Mouse (Mus musculus) forebrain, postnatal 0 days (tissue): ENCODE measurements at regions not wholly inside any gene's neighbourhood (a gene's known extent, or its start where the extent isn't known, plus 50 kb on each side); places are given as distances from the start of the nearest gene placed in this dataset.
A peak's percentile ranks its signal among the peaks of the same experiment; 100 is the strongest.

ENCODE experiments used
- ATAC-seq: fragments of 200-750 bp; cut with Nextera tagmentation; 2 replicates; pipeline ENCODE4 v1.8.0; 2017; ENCODE audit warnings: mild to moderate bottlenecking, moderate library complexity
- DNase-seq: peaks from one replicate; pipeline ENCODE4 v3.0.0-alpha.2; 2015
- H3K27ac ChIP-seq: fragments of 300-500 bp; sonication (generic); 2 replicates; pipeline ENCODE4 v1.5.1; 2014; ENCODE audit warnings: low read depth, mild to moderate bottlenecking, antibody characterized with exemption, low read length, moderate library complexity, mixed read lengths
- H3K27me3 ChIP-seq: fragments of 300-500 bp; sonication (generic); 2 replicates; pipeline ENCODE4 v1.6.1; 2014; ENCODE audit warnings: mild to moderate bottlenecking, low read length, mixed read lengths; ENCODE audit not compliant: insufficient read depth
- H3K36me3 ChIP-seq: fragments of 300-500 bp; sonication (generic); 2 replicates; pipeline ENCODE4 v1.6.1; 2014; ENCODE audit warnings: mild to moderate bottlenecking, moderate library complexity; ENCODE audit not compliant: insufficient read depth
- H3K4me1 ChIP-seq: fragments of 300-500 bp; sonication (generic); 2 replicates; pipeline ENCODE4 v1.6.1; 2014; ENCODE audit warnings: antibody characterized with exemption; ENCODE audit not compliant: insufficient read depth
- H3K4me2 ChIP-seq: fragments of 300-500 bp; sonication (generic); 2 replicates; pipeline ENCODE4 v1.6.1; 2014; ENCODE audit warnings: low read depth, mild to moderate bottlenecking, moderate library complexity
- H3K4me3 ChIP-seq: fragments of 300-500 bp; sonication (generic); 2 replicates; pipeline ENCODE4 v1.5.1; 2014; ENCODE audit warnings: low read depth, low read length, mixed read lengths
- H3K9ac ChIP-seq: fragments of 300-500 bp; sonication (generic); 2 replicates; pipeline ENCODE4 v1.6.1; 2014; ENCODE audit warnings: mild to moderate bottlenecking
- H3K9me3 ChIP-seq: fragments of 300-500 bp; sonication (generic); 2 replicates; pipeline ENCODE4 v1.6.1; 2016; ENCODE audit warnings: low read length
- CTCF ChIP-seq: sonication (generic); IDR thresholded peaks from 2 replicates; pipeline ENCODE4 v1.5.1; 2016; ENCODE audit warnings: antibody characterized with exemption, control low read depth, low read depth
- WGBS: fragments of 180-500 bp; shearing (Covaris S2); extraction: QIAGEN DNeasy Blood & Tissue Kit; methylation state at CpG from one replicate; pipeline ENCODE4 v1.1.7; 2014; 5-methylcytosine and 5-hydroxymethylcytosine counted together

DNA sequence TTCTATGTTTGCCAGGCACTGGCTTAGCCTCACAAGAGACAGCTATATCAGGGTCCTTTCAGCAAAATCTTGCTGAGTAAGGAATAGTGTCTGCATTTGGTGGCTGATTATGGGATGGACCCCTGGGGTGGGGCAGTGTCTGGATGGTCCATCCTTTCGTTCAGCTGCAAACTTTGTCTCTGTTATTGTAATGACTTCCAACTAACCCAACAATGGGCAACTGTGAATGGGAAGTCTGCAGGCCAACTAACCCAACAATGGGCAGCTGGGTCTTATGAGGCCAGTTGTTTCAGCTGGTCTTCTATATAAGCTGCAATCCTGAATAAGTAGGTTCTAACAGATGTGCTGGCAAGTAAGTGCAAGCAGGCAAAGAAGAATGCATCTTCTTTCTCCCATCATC is 304.0 kb upstream of the Eci2 start:
- Histone ChIP-seq H3K4me3 (no peak overlapping the region), H3K27ac (no peak overlapping the region), H3K27me3 (no peaks in the 10 kb centered on the region), H3K4me2 (no peak overlapping the region), H3K4me1 (no peaks in the 10 kb centered on the region), H3K9me3 (no peaks in the 10 kb centered on the region), H3K9ac (no peak overlapping the region), H3K36me3 (no peaks in the 10 kb centered on the region)
- no peak for DNase-seq
- 49% methylated on average over 1 of the region's 1 CpGs for WGBS
- TF ChIP-seq CTCF, result no peak
- no peak for ATAC-seq

- H3K27ac ChIP-seq, result no peak overlapping the region
- H3K36me3 ChIP-seq, result no peaks in the 10 kb centered on the region
- no peak overlapping the region for H3K4me3 ChIP-seq
- H3K4me1 ChIP-seq, result peaks cover 3% of the 10 kb centered on the region; the same call in 1 of the 2 replicates
- WGBS, result 18% methylated on average over 2 of the region's 2 CpGs
- no peaks in the 10 kb centered on the region for H3K27me3 ChIP-seq
- no peak overlapping the region for H3K4me2 ChIP-seq
- H3K9ac ChIP-seq, result no peak overlapping the region
- ATAC-seq (peak; percentile 89), DNase-seq (peak; percentile 38)
- no peaks in the 10 kb centered on the region for H3K9me3 ChIP-seq
- TF ChIP-seq CTCF, result no peak
Observed at GRCm38 (mm10) chr13:35345507-35346129, 314.0 kb upstream of the Cdyl start.

DNA sequence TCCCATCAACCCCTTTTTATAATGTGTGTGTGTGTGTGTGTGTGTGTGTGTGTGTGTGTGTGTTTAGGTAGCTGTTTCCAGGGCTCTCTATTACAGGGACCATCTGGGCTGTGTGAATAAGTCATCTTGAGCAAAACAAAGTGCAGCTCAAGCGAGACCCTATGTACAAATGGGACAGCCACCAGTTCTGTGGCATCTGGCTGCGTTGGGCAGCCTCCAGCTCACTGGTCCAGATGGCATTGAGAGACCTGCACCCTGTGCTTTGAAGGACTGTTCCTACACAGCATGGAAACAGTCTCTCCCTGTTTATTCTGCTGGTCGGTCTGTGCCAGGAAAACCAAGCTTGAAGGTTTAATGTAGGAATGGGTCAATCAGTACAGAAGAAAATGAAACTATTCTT is 311.4 kb upstream of the Cdyl start:
- no peak overlapping the region for H3K27ac ChIP-seq
- 50% methylated on average over 3 of the region's 3 CpGs for WGBS
- H3K9ac ChIP-seq, result no peak overlapping the region

DNA sequence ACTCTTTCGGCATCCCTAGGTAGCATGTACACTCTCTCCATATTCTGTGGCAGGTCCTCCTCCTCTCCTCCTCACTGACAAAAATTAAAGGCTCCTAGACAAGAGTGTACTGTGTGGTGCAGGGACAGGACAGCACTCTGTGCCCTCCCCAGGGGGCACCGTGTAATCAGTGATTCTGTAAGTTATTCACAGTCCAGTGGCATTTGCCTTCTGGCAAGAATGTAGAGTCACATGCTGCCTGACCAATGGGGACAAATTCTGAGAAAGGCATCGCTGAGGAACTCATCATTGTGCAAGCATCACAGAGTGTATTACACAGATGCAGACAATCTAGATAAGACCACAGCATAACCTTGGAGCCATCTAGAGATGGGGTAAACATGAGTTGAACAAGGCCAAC is 300.3 kb upstream of the Cdyl start:
- H3K4me3 ChIP-seq, result no peak overlapping the region
- H3K27ac ChIP-seq, result no peak overlapping the region
- H3K27me3 ChIP-seq, result no peaks in the 10 kb centered on the region
- no peaks in the 10 kb centered on the region for H3K9me3 ChIP-seq
- H3K36me3 ChIP-seq, result no peaks in the 10 kb centered on the region
- H3K4me2 ChIP-seq, result no peak overlapping the region
- DNase-seq, result no peak
- no peak overlapping the region for H3K9ac ChIP-seq
- TF ChIP-seq CTCF, result no peak
- no peaks in the 10 kb centered on the region for H3K4me1 ChIP-seq
- 86% methylated on average over 3 of the region's 3 CpGs for WGBS
- ATAC-seq, result no peak

More for the DNA sequence above, 311.4 kb upstream of the Cdyl start:
- no peak overlapping the region for H3K4me2 ChIP-seq
- DNase-seq, result peak; percentile 38
- peaks cover 3% of the 10 kb centered on the region; the same call in 1 of the 2 replicates for H3K4me1 ChIP-seq
- no peaks in the 10 kb centered on the region for H3K27me3 ChIP-seq
- H3K36me3 ChIP-seq, result no peaks in the 10 kb centered on the region
- TF ChIP-seq CTCF, result no peak
- no peak overlapping the region for H3K4me3 ChIP-seq
- H3K9me3 ChIP-seq, result no peaks in the 10 kb centered on the region
- ATAC-seq, result peak; percentile 74

DNA sequence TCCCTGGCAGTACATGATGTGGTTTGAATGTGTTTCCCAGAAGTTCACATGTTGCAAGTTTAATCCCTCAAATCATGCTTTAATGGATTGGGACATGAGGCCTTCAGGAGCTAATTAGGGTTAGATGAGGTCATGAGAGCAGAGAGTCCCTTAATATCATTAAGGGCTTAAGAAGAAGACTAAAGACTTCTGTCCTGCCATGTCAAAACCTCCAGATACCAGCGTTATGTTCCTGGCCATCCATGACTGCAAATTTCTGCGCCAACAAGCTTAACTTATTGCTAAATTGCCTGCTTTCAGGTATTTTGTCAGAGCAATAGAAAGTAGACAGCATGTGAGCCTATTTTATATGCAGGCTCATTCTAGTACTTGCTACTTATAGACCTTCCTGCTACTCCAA is 282.1 kb upstream of the Cdyl start:
- 78% methylated on average over 2 of the region's 2 CpGs for WGBS
- Histone ChIP-seq H3K4me1 (no peaks in the 10 kb centered on the region), H3K9ac (no peak overlapping the region), H3K9me3 (no peaks in the 10 kb centered on the region), H3K36me3 (no peaks in the 10 kb centered on the region), H3K27ac (no peak overlapping the region), H3K4me3 (no peak overlapping the region), H3K27me3 (no peaks in the 10 kb centered on the region), H3K4me2 (no peak overlapping the region)
- no peak for DNase-seq
- ATAC-seq, result no peak
- TF ChIP-seq CTCF, result no peak

DNA sequence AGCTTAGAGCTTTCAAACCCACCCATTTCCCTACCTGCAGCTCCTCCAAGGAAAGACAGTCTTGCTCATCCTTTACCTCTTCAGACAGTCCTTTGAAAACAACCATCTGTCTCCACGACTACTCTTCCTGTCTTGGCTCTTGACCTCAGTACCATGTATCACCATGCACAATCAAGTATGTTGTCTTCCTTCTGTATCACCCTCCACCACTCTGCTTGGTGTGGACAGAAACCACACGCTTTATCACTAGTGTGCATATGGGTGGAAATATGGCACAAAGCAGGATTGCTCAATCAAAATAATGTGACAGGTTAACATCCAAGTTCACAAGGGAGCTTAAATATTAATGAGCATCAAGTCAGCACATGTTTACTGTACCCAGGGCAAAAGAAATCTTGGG is 280.1 kb upstream of the Cdyl start:
- Histone ChIP-seq H3K4me3 (no peak overlapping the region), H3K4me1 (no peaks in the 10 kb centered on the region), H3K36me3 (no peaks in the 10 kb centered on the region), H3K27me3 (no peaks in the 10 kb centered on the region), H3K4me2 (no peak overlapping the region), H3K27ac (no peak overlapping the region), H3K9me3 (no peaks in the 10 kb centered on the region), H3K9ac (no peak overlapping the region)
- WGBS, result 91% methylated on average over 2 of the region's 2 CpGs
- TF ChIP-seq CTCF, result no peak
- DNase-seq (no peak), ATAC-seq (no peak)

DNA sequence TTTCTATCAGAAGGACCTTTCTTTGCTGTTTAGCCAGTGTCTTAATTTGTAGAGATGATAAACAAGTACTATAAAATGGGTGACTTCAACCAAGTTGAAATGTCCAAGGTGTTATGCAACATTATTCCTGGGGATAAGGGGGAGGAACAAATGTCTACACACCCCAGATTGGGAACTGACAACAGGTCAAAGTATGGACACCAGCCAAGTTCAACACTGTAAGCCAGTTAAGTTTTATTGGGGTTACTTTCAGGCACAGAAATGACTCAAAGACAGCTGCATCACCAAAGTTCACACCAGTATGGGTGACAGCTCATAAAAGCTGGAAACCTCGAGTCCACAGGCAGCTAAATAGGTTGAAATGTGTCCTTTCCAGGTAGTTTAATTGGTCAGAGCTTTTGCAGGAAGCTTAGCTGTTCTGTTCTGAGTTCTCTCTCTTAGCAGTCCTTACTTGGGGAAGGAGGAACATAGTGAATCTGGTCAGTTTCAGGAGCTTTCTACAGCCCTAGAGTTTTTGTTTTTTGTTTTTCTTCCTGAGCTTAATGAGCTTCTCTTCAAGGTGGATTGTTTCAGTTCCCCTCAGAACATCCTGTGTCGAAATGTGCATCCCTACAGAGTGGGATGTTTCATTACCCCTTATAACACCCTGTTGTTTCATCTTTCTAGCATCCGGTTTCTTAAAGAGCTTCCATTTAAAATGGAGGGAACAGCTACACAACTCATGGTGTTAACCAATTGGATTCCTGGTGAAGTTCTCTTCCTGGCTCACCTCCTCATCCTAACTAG is 279.2 kb upstream of the Cdyl start:
- WGBS, result 66% methylated on average over 3 of the region's 3 CpGs
- Histone ChIP-seq H3K9ac (no peak overlapping the region), H3K4me3 (no peak overlapping the region), H3K36me3 (no peaks in the 10 kb centered on the region), H3K9me3 (no peaks in the 10 kb centered on the region), H3K27me3 (no peaks in the 10 kb centered on the region), H3K4me1 (no peaks in the 10 kb centered on the region), H3K27ac (no peak overlapping the region), H3K4me2 (no peak overlapping the region)
- DNase-seq (no peak), ATAC-seq (no peak)
- no peak for TF ChIP-seq CTCF
